Mouse (Mus musculus): ENCODE results near the gene Gm5475.

Gm5475 gene

GRCm38 (mm10) chr15:100414011-100414410 is 7.9 kb upstream of the Gm5475 start:
- no peak for DNase-seq

- no peak for DNase-seq
Measured at GRCm38 (mm10) chr15:100414942-100415341, 7.0 kb upstream of the Gm5475 start.

- peak; percentile 26 to 29 for DNase-seq
Measured at GRCm38 (mm10) chr15:100415684-100416083, 6.3 kb upstream of the Gm5475 start.

- DNase-seq: no peak
Measured at GRCm38 (mm10) chr15:100417854-100418450, 4.0 kb upstream of the Gm5475 start.

GRCm38 (mm10) chr15:100419311-100419710 is 2.6 kb upstream of the Gm5475 start:
- DNase-seq: no peak

GRCm38 (mm10) chr15:100419901-100420745 is 1.8 kb upstream of the Gm5475 start:
- DNase-seq: no peak

- DNase-seq: no peak
Measured at GRCm38 (mm10) chr15:100421059-100421757, 739 bp upstream of the Gm5475 start.

- DNase-seq: peak in 1 of 2 experiments; percentile 29
Measured at GRCm38 (mm10) chr15:100422476-100422875, 529 bp downstream of the Gm5475 start.

- peak; percentile 97 to 99 for DNase-seq
Measured at GRCm38 (mm10) chr15:100422899-100423860, 1.2 kb downstream of the Gm5475 start.

GRCm38 (mm10) chr15:100423916-100424315 is 2.0 kb downstream of the Gm5475 start:
- DNase-seq: no peak

- no peak for DNase-seq
Measured at GRCm38 (mm10) chr15:100424396-100425122, 2.6 kb downstream of the Gm5475 start, which contains the start of gene Slc11a2. Gene Slc11a2 (minus strand): TSS chr15:100425072.

GRCm38 (mm10) chr15:100428296-100428905 is 6.5 kb downstream of the Gm5475 start:
- no peak for DNase-seq

GRCm38 (mm10) chr15:100429959-100430565 is 8.1 kb downstream of the Gm5475 start:
- DNase-seq: peak; percentile 41 to 58

- DNase-seq: no peak
Measured at GRCm38 (mm10) chr15:100433234-100433633, 11.3 kb downstream of the Gm5475 start.

GRCm38 (mm10) chr15:100436112-100436511 is 14.2 kb downstream of the Gm5475 start:
- no peak for DNase-seq

- DNase-seq: no peak
Measured at GRCm38 (mm10) chr15:100436518-100436917, 14.6 kb downstream of the Gm5475 start.

GRCm38 (mm10) chr15:100443126-100443922 is 21.4 kb downstream of the Gm5475 start:
- peak; percentile 77 to 88 for DNase-seq

GRCm38 (mm10) chr15:100446887-100447286 is 24.9 kb downstream of the Gm5475 start:
- no peak for DNase-seq

GRCm38 (mm10) chr15:100448572-100448971 is 26.6 kb downstream of the Gm5475 start:
- no peak for DNase-seq

GRCm38 (mm10) chr15:100449495-100449894 is 27.5 kb downstream of the Gm5475 start:
- no peak for DNase-seq

Measured in cerebellum, adult 18-20 months (tissue).